Mouse (Mus musculus): ENCODE data around the gene Sesn3.
"Not testable (repeated sequence)": the region's sequence is repeated elsewhere in the genome, so short reads cannot be mapped to it uniquely, and the experiment has no call there.

Sesn3 gene

GRCm38 (mm10) chr9:14280696-14281095 is 5.8 kb downstream of the Sesn3 start:
- DNase-seq (ENCODE audit: low spot score) = no peak

- no peak for DNase-seq (ENCODE audit: low spot score)
Measured at GRCm38 (mm10) chr9:14285036-14285435, 10.2 kb downstream of the Sesn3 start.

GRCm38 (mm10) chr9:14287234-14287633 is 12.4 kb downstream of the Sesn3 start:
- DNase-seq (ENCODE audit: low spot score) = no peak

- no peak for DNase-seq (ENCODE audit: low spot score)
Measured at GRCm38 (mm10) chr9:14288500-14288899, 13.6 kb downstream of the Sesn3 start.

GRCm38 (mm10) chr9:14293866-14294265 is 19.0 kb downstream of the Sesn3 start:
- DNase-seq (ENCODE audit: low spot score) = no peak

GRCm38 (mm10) chr9:14295680-14296440 is 21.0 kb downstream of the Sesn3 start:
- no peak for DNase-seq (ENCODE audit: low spot score)

- no peak for DNase-seq (ENCODE audit: low spot score)
Measured at GRCm38 (mm10) chr9:14297204-14297603, 22.3 kb downstream of the Sesn3 start.

- no peak for DNase-seq (ENCODE audit: low spot score)
Measured at GRCm38 (mm10) chr9:14299819-14300218, 25.0 kb downstream of the Sesn3 start.

GRCm38 (mm10) chr9:14300795-14301194 is 25.9 kb downstream of the Sesn3 start:
- no peak for DNase-seq (ENCODE audit: low spot score)

- DNase-seq (ENCODE audit: low spot score) = no peak
Measured at GRCm38 (mm10) chr9:14304262-14304968, 29.5 kb downstream of the Sesn3 start.

GRCm38 (mm10) chr9:14307341-14307740 is 32.5 kb downstream of the Sesn3 start:
- DNase-seq (ENCODE audit: low spot score) = no peak

GRCm38 (mm10) chr9:14313968-14314367 is 39.1 kb downstream of the Sesn3 start:
- no peak for DNase-seq (ENCODE audit: low spot score)

GRCm38 (mm10) chr9:14314477-14314876 is 39.6 kb downstream of the Sesn3 start:
- no peak for DNase-seq (ENCODE audit: low spot score)

GRCm38 (mm10) chr9:14316618-14317017 is 41.8 kb downstream of the Sesn3 start:
- no peak for DNase-seq (ENCODE audit: low spot score)

GRCm38 (mm10) chr9:14335829-14336228 is 61.0 kb downstream of the Sesn3 start:
- no peak for DNase-seq (ENCODE audit: low spot score)

- DNase-seq (ENCODE audit: low spot score) = no peak
Measured at GRCm38 (mm10) chr9:14336901-14337300, 62.0 kb downstream of the Sesn3 start.

GRCm38 (mm10) chr9:14338701-14339100 is 63.8 kb downstream of the Sesn3 start:
- peak; percentile 47 for DNase-seq (ENCODE audit: low spot score)

- peak; percentile 84 for DNase-seq (ENCODE audit: low spot score)
Measured at GRCm38 (mm10) chr9:14342041-14342668, 67.3 kb downstream of the Sesn3 start.

GRCm38 (mm10) chr9:14345866-14346265 is 71.0 kb downstream of the Sesn3 start:
- not testable (repeated sequence) for DNase-seq (ENCODE audit: low spot score)

GRCm38 (mm10) chr9:14348416-14348815 is 73.5 kb downstream of the Sesn3 start:
- DNase-seq (ENCODE audit: low spot score) = no peak

GRCm38 (mm10) chr9:14349380-14349779 is 74.5 kb downstream of the Sesn3 start:
- no peak for DNase-seq (ENCODE audit: low spot score)

- no peak for DNase-seq (ENCODE audit: low spot score)
Measured at GRCm38 (mm10) chr9:14350787-14351186, 75.9 kb downstream of the Sesn3 start.

GRCm38 (mm10) chr9:14352337-14352736 is 77.5 kb downstream of the Sesn3 start:
- no peak for DNase-seq (ENCODE audit: low spot score)

All from testis, postnatal 10 days (tissue).